Mouse (Mus musculus) brain, embryonic 18.5 days (tissue): ENCODE data around the gene Nwd1.

ENCODE experiments used
- DNase-seq: peaks from one replicate; pipeline ENCODE4 v3.0.0-alpha.2; 2012; ENCODE audit warnings: low read depth, low spot score

The Nwd1 gene

DNA sequence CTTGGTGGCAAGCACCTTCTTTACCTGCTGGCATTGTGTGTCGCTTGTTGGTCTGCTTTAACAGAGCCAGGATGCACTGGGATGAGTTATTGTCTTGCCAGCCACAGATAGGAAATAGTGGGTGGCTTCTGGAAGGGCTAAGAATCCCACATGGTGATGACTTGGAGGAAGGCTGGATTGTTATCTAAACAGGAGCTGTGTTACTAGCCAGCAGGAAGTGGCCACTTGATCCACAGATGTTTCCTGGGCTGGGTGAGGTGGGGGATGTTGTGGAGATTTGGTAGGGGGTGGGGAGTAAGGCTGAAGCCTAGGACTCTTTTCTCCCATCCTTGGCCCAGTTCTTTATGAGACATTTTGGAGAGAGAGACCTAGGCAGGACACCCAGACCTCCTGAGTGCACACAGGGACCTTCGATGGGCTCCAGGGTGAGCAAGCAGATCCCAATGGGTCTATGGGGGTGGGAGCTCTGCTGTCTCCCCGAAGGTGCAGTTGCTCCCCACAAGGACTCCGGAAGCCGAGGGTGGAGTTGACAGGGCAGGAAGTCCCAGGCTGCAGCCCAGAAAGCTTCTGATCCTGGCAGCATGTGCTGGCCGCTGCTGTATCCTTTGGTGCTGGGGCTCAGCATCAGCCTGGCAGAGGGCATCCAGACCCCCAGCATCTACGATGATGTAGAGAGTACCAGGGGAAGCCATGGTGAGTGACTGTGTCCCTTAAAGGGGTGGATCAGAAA lies 115.0 kb downstream of the Nwd1 start, which contains the start of gene F2rl3:
F2rl3 (plus strand) TSS at position 559 of the 730 bp plus-strand sequence.
- DNase-seq: no peak

DNA sequence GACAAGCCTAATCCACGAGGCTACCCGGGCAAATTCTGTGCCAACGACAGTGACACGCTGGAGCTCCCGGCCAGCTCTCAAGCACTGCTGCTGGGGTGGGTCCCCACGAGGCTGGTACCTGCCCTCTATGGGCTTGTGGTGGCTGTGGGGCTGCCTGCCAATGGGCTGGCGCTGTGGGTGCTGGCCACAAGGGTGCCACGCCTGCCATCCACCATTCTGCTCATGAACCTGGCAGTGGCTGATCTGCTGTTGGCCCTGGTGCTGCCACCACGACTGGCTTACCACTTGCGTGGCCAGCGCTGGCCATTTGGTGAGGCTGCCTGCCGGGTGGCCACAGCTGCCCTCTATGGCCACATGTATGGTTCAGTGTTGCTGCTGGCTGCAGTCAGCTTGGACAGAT lies 115.8 kb downstream of the Nwd1 start:
- no peak for DNase-seq

DNA sequence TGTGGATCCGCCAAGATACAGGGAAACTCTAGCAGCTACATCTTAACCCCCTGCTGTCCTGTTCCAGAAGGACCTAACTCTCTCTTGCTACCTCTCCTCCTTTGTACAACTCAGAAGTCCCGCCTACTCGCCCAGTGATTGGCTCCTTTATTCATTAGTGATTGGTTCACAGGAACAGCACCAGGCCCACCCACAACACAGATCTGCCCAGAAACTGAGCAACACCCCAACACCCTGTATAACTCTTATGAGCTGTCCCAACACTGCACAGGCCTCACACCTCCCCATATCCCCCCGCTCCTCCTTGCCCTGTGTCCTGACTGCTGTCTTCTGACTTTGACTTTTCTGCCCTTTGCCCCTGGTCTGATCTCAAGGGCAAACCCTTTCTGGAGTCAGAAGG lies 119.2 kb downstream of the Nwd1 start:
- DNase-seq: no peak

DNA sequence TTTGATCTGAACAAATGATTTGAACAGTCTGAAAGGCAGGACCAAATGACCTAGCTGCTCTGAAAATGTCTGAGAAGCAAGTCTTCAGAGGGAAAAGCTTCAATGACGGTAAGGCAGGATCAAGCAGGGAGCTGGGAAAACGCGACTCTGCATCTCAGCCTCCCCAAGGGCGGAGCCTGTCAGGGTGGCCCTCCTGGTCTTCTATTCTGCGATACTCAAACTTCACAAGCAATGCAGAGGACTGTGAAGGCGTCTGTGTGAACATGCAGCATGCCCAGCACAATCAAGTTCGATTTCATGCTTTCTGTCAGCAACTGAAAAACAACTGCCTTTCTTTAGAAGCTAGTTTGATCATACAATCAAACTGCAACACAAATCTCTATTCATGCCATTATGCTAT lies 120.3 kb downstream of the Nwd1 start:
- DNase-seq: no peak
